Mouse (Mus musculus): ENCODE measurements around the gene Tnfrsf8.
"Not testable (repeated sequence)": the region's sequence is repeated elsewhere in the genome, so short reads cannot be mapped to it uniquely, and the experiment has no call there.

Tnfrsf8 gene

DNA sequence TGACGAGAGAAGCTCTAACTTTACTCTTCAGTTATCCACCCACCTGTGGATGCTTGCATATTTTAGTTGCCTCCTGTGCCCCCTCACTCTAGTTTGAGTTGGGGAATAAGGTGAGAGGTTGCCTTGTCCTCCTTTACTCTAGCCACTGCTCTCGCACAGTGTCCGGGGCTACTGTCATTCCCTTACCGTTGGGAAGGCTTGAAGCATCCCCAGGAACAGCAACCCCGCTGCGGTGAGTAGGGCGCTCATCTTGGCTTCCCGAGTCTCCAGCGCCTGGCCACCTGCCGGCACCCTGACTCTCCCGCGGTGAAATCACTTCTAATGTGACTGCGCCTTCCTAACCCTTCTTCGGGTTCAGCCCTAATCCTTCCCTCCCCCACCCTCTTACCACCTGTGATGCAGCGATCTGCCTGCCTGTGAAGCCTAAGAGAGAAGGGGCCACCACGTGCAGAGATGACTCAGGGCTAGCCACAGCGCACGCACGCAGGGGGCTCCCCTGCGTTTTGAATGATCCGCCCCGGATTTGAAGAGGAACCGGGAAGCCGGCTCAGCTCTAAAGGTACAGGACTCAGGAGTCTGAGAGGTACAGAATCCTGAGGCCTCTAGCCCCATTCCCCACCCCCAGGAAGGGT, at the start of gene Tnfrsf8:
Gene Tnfrsf8 (minus strand): TSS at position 329 of the 632 bp plus-strand sequence.
- in situ Hi-C loops (cut with MseI, MboI) = no loop called here

DNA sequence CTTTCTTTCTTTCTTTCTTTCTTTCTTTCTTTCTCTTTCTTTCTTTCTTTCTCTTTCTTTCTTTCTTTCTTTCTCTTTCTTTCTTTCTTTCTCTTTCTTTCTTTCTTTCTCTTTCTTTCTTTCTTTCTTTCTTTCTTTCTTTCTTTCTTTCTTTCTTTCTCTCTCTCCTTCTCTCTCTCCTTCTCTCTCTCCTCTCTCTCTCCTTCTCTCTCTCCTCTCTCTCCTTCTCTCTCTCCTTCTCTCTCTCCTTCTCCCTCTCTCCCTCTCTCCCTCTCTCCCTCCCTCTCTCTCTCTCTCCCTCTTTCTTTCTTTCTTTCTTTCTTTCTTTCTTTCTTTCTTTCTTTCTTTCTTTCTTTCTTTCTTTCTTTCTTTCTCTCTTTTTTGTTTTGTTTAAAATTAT, 46.7 kb upstream of the Tnfrsf8 start:
- in situ Hi-C loops (cut with MseI, MboI) = not testable (repeated sequence)

DNA sequence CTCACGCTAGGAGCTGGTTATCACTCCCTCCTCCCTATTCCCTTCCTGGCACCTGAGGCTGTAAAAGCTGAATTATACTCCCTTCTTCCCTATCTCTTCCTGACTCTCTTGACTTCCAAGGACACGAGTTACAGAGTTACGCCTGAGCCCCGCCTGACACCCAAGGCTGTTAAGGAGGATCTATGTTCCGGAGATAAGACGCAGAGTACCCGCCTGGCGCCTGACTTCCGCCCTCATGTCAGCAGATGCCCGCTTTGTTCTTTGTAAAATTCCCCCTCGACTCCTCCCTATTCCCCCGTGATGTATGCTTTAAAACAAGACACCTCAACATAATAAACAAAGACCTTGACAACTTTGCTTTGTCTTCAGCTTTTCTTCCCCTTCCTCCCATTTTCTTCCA, 46.1 kb upstream of the Tnfrsf8 start:
- in situ Hi-C loops (cut with MseI, MboI) = no loop called here

DNA sequence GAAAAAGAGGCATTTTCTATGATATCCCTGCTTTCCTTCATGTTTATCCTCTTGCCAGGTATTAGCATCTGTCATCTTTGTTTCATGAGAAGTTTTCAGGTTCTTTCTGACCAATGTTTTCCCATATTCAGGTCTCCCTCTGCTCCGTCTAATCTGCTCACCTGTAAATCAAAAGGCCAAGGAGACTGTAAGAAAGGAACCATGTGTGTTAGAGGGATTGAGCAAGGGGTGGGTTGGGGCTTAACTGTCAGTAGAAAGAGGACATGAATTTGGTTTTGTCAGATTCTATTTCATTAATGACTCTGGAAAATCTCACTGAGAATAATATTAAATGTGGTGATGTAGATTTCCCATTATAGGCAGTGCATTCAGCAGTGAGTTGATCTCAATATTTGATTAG, 45.6 kb upstream of the Tnfrsf8 start:
- in situ Hi-C loops (cut with MseI, MboI) = no loop called here

DNA sequence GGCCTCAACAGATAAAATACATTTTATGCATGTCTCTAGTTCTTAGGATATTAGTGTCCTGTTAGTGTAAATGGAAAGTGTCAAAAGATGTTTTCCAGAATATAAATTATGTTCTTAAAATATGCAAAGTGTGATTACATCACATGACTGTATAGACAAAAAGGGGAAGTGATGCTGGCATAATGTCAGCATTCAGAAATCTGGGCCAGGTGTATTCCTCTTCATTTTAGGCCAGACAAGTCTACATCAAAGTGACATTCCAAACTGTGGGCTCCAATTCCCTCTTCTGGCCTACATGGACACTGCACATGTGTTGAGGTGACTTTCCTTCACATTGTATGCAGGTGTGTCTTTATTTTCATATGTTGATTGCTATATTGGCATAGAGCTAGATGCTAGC, 41.3 kb upstream of the Tnfrsf8 start:
- in situ Hi-C loops (cut with MseI, MboI) = no loop called here

DNA sequence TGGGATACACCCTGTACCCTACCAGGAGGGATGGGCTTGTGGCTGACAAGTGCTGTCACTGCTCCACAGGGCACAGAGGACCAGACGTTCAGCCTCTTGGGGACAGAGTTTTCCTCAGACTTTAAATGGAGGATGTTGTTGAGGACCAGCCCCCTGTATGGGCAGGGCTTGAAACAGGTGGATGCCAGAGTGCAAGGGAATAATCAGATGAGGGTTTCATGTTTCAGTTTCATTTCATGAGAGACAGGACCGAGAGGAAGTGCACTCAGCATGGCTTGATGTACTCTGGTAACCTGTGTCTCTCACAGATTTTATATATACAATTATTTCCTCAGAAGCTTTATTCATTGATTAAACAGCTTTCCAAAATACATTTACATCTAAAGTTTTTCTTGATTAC, 38.9 kb upstream of the Tnfrsf8 start:
- in situ Hi-C loops (cut with MseI, MboI) = no loop called here

DNA sequence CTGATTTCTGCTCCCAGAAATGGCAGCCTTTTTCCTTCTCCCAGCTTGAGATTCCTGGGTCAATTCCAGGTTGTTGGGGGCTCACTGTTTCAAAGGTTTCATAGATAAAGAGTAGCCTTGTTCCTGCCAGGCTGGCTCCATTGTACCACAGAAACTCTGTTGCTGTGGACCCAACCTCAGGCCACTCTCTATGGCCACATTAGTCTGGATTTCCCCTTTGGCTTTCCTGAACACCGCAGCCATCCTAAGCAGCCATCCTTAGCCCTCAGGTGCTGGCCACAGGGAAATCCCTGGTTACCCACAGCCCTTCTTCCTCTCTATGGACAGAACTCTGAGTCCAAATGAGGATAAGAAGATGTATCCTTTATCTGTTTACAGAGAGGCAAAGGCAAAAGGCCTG, 30.0 kb upstream of the Tnfrsf8 start:
- in situ Hi-C loops (cut with MseI, MboI) = loop anchor here (25.0 kb wide), 1 partner anchor 142 kb away; no protein-coding TSS in a partner anchor

DNA sequence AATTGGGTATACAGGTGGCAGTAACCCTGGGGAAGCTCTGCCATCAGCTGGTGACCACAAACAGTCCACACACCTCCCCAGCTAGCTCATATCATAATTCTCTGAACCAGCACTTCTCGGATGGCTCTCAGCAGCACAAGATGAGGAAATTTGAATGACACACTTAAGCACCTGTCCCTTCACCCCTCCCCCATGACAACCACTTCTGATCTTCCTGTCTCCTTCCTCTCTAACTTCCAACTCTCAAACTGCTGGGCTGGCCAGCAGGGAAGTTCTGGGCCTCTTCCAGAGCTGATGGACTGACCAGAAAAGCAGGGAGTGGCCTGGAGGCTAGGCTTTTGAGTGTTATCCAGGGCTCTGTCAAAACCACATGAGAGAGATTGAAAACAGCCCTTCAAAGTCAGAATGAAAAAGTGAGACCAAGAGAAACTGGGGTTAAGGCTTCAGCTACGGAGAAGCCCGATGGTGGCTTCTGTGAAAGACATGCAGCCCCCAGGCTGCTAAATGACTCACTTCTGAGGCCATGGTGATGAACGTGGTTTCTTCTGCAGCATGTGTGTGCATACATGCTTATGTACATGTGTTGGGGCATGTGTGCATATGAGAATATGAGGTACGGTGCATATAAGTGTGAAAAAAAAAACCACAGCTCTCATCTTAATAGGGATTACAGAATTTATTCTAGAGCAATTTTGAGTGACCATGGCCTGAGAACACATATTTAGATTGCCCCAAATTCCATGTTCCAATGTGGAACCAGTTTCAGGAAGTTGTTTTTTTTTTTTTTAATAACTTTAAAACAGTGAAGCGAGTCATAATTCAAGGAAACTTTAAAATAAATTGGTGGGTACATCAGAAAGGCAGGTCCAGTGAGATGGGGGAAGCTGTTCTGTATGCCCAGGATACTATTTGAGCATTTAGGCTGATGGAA, 27.2 kb upstream of the Tnfrsf8 start:
- in situ Hi-C loops (cut with MseI, MboI) = loop anchor here (25.0 kb wide), 1 partner anchor 145 kb away; no protein-coding TSS in a partner anchor

DNA sequence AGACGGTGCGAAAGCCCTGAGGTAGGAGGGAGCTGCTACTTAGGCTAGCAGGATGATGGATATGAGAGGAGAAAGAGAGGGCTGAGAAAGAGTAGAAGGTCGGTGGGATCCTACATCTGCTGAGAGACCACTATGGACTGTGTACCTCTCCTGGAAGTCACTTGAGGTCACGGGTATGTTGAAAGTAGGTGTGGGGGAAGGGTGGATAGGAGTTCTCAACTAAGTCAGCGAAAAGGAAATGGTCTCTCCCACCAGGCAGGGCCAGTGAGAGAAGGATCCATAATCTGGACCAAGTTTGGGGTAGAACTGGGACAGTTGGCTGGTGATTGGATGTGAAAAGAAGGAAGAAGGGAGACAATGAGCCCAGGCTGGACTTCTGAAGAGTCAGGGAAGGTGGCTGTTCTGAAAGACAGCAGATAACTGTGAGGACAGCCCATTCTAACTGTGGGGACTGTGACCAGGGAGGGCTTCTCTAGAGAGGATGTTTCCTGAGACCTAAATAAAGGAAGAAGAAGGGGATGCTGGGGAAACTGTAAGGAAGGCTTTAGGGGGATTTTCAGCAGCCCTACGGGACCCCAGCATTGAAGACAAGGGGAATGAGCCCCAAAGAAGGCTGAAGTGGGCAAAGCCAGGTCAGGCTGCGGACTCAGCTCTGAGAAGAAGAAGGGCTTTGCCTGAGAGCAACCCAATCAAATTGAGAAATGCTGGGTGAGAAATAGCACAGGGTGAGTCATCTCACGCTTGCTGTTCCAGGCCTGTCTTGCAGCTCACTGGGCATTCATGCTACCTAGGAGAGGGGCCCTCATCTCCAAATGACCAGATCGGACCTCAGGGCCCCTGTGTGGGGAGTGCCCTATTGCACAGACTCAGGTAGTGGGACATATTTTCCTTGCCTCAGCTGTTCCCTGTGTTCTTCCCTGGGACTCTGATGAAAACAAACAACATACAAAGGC, 23.2 kb upstream of the Tnfrsf8 start:
- in situ Hi-C loops (cut with MseI, MboI) = loop anchor here (25.0 kb wide), 1 partner anchor 149 kb away; no protein-coding TSS in a partner anchor

DNA sequence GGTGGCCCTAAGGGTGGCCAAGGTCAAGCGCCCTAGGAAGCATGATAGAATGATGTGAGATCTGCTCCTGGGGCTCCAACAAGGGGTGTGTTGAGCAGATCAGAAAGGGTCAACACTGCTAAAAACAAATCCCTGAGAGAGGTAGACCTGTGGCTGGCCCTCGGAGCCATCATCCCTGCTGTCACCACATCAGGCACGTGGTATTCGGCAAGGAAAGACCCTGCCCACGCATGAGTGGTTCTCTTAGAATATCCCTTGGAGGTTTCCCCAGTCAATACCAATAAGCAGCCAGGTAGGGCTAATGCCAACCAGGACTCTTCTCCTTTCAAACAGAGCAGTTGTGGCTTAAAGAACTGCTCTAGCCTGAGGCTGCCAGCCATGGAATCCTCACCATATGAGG, 21.6 kb upstream of the Tnfrsf8 start:
- in situ Hi-C loops (cut with MseI, MboI) = loop anchor here (25.0 kb wide), 1 partner anchor 151 kb away; no protein-coding TSS in a partner anchor

DNA sequence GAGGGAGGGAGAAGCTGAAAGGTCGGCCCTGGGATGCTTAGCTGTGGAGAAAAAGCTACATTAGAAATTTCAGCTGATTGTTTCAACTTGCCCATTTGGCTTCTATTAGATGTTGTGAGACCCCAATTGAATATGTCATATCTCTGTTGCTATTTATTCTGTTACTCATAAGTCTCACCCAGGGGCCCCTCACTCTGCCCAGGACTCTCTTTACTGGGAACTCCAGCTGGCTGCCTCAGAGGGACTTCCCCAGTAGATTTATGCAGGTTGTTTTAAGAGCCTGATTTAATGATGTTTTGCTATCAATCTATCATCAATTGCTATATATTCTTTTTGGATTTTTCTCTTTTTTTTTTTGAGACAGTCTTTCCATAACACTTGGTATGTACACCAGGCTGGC, 21.1 kb upstream of the Tnfrsf8 start:
- in situ Hi-C loops (cut with MseI, MboI) = loop anchor here (25.0 kb wide), 1 partner anchor 151 kb away; no protein-coding TSS in a partner anchor

DNA sequence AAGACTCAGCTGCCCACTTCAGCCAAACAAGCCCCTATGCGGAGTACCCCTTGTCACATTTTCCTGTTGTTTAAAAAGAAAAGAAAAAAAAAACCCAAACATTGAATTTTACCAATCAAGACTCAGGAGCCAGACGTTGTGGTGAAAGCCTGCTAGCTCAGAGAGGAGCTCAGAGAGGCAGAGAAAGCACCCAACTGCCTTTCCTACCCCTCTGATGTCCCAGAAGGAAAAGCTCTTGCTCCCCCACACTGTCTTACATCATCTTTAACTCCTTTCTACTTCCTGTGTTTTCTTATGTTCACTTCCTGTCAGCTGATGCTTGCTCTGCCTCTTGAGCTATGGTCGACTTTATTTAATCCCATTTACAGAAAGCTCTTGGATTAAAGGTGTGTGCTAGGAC, 8.7 kb upstream of the Tnfrsf8 start:
- in situ Hi-C loops (cut with MseI, MboI) = no loop called here

DNA sequence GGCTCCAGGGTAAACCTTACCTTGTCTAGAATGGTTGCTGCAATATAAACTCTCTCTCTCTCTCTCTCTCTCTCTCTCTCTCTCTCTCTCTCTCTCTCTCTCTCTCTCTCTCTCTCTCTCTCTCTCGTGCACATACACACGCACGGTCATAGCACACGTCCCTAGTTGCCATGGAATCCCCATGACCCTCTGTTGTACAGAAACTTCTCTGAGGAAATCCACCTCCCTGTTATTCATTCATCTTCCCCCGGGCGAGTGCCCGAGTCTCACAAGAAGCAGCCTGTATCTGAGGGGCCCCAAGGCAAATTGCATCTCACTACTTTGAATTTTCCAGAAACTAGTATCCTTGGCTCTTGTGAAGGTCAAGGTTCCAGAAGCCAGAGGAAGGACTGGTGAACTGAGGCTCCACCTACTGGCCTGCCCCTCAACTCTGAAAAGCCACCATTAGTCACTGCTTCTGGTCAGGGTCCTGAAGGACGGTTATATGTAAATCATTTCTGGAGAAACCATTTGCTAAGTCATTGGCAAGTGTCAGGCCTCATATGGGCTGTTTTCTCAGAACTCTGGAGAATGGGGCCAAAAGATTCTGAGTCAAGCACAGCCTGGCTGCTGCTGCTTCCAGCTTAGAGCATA, 8.1 kb upstream of the Tnfrsf8 start:
- in situ Hi-C loops (cut with MseI, MboI) = no loop called here

DNA sequence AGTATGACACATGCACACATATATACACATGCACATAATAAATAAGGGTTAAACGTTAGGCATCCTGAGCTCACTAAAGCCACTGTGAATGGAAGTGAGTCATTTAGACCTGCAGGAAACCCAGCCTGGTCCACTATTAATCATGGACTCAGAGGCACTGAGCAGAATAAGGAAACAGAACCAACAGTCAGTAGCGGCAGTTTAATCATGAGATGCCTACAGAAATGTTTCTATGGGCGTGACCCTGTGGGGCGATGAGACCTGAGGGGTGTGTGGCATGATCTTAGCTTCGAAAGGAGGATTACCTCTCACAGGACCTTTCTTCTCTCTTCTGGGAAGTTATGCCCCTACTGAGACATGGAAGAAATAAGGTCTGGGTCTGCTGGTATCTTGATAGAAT, 7.2 kb upstream of the Tnfrsf8 start:
- in situ Hi-C loops (cut with MseI, MboI) = no loop called here

DNA sequence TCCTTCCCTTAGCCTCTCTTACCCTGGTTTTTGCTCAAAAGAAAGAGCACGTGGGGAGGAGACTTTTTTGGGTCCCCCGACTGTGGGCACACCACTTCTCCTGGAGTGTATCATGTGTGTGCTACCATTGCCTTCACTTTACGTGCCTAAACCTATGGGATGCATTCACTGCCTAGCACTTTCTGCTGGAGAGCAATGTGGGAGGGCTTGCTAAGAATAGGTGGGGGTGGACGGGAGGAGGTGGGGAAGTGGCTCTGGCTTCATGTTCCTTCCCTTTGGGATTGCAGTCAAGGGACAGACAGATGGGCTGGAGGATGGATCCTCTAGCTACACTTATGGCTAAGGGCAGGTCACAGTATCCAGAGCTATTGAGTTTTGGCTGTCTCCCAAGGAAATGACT, 5.7 kb upstream of the Tnfrsf8 start:
- in situ Hi-C loops (cut with MseI, MboI) = no loop called here

DNA sequence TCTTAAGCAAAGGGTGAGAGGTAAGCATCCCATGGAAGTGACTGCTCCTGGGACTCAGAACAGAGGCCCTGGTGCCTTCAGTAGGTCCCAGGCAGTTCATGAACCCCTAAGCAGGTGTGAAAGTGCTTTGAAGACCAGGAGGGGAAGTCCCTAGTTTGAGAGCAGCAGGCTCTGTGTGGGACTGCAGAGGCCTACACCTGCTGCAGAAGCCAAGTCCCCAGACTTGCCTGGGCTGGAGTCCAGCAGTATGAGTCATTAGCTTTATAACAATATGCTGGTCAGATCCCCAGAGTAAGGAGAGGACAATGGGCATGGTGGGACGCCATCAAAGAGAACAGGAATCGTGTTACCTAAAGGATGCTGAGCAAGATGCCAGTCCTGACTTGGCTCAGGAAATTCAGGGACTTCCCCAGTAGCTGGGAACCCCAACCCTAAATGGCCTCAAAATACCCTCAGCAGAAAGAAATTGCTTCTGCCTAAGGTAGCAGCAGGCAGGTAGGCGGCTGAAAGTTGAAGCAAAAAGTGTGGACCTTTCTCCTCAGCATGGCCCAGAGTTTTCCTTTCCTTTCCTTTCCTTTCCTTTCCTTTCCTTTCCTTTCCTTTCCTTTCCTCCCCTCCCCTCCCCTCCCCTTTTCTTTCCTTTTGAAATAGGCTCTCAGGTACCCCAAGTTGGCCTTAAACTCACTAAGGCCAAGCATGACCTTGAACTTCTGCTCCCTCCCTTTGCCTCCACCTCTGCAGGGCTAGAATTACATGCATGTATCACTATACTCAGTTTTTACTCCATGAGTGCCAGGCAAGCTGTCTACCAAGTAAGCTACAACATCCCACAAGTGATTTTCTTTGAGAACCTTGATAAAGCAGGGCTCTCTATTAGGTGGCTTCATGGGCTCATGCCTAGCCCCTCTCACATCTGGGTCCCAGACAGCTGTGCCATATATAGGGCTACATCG, 4.6 kb upstream of the Tnfrsf8 start:
- in situ Hi-C loops (cut with MseI, MboI) = no loop called here

DNA sequence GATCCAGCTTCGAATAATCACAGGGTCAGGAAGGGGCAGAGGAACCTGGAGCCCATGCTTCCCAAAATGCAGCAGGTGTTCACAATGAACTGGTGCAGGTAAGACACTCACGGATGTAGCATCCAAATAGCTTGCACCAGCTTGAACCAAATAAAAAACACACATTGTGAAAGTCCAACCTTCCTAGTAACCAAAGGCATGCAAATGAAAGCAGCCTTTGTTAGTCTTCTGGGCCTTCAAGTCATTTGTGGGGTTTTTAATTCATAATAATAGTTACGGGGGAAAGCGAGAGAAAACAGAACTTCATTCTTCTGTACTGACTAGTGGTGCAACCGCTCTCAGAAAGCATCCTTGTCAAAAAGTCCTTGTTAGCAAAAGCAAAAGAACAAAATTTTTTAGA, 1.7 kb upstream of the Tnfrsf8 start:
- in situ Hi-C loops (cut with MseI, MboI) = no loop called here

DNA sequence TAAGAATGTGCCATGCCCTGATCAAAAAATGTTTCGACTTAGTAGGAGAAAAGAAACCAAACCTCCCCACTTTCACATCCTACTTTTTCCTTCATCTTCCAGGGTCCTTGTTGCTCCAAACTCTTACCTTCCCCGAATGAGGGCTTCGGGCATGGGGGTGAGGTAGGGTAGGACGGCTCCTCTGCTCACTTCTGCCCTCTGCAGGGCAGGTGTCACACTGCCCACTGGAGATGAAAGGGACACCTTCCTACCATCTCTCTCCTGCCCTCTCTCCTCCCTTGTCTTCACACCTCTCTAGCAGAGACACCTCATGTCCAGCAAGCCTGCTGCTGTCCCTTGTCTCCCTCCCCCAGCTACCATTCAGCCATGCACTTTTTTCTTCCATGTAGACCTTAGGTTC, 998 bp downstream of the Tnfrsf8 start:
- in situ Hi-C loops (cut with MseI, MboI) = no loop called here

DNA sequence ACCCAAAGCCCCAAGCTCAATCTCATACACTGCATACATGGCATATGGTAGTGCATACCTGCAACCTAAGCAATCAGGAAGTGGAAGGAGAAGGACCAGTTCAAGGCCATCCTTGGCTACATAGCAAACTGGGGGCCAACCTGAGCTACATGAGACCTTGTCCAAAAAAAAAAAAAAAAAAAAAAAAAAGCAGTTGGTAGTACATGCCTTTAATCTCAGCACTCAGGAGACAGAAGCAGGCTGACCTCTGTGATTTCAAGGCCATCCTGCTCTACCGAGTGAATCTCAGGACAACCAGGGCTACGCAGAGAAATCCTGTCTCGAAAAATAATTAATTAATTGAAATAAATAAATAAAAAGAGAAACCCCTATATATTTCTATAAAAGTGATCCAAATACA, 1.7 kb downstream of the Tnfrsf8 start:
- in situ Hi-C loops (cut with MseI, MboI) = no loop called here

DNA sequence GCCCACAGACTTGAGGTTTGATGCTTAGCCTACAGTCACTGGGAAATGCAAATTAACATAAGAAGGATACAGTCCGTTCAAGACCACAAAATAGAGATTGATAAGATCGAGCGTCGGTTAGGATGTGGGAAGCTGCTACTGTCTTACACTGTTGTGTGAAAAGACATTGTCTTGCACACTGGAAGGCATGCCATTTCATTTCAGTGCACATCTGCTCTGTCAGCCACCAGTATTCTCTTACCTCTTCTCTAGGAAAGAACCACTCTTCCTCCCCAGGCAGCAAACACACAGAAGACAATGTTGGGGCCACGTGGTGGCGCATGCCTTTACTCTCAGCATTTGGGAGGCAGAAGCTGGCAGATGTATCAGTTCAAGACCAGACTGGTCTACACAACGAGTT, 2.4 kb downstream of the Tnfrsf8 start:
- in situ Hi-C loops (cut with MseI, MboI) = no loop called here
